Mouse (Mus musculus): ENCODE data around the gene Marveld1.

DNA sequence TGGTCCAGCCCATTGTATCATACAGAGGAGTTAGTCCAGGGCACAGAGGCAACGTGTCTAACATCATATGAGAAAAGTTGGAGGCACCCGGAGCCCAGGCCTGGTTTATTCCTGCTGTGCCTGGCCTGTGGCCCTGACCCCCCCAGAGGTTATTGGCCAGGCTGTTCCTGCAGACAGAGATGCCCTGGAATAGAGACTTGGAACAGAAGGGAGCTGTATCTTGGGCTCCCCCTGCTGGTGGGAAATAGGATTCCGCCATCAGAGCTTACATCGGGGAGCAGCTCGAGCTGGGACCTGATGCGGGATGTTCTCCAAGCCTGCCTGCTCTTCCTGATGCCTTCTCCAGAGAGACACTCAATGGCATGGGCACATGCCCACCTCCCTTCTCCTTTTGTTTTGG is 4.8 kb downstream of the Marveld1 start:
- peak; percentile 87 for TF ChIP-seq CTCF (IDR thresholded peaks at IDR 0.05; ENCODE audit: borderline replicate concordance, insufficient read depth, low read depth, low read length)
- no peak for TF ChIP-seq POLR2A (IDR thresholded peaks at IDR 0.05; ENCODE audit: borderline replicate concordance, insufficient read depth, low read length)

Measured in cerebellum, adult 2 months (tissue).